Mouse (Mus musculus) liver, adult 2 months (tissue): ENCODE data around the gene Ptprs. TPM values are rescaled to one million over a fixed set of nuclear protein-coding genes. Genes with fewer than 3 reads are reported as not detected.
A peak's percentile ranks its signal among the peaks of the same experiment; 100 is the strongest.

Source experiments
- DNase-seq: peaks from one replicate; pipeline ENCODE4 v3.0.0-alpha.2; 2011; ENCODE audit warnings: low read depth, low spot score; ENCODE audit errors: extremely low read depth
- H3K27ac ChIP-seq: fragments of 200-500 bp; replicated peaks from 2 replicates; pipeline ENCODE4 v1.5.1; 2012; ENCODE audit warnings: low read depth, mild to moderate bottlenecking, control low read depth, inconsistent platforms, low read length; ENCODE audit not compliant: insufficient read depth
- H3K27me3 ChIP-seq: fragments of 200-500 bp; 2 replicates; pipeline ENCODE4 v1.6.1; 2012; ENCODE audit warnings: mild to moderate bottlenecking, moderate library complexity, low read length, inconsistent platforms; ENCODE audit not compliant: control insufficient read depth, insufficient read depth
- H3K36me3 ChIP-seq: fragments of 200-500 bp; 2 replicates; pipeline ENCODE4 v1.6.1; 2012; ENCODE audit warnings: low read length, inconsistent platforms; ENCODE audit not compliant: control insufficient read depth, insufficient read depth
- H3K4me1 ChIP-seq: fragments of 200-500 bp; 2 replicates; pipeline ENCODE4 v1.6.1; 2011; ENCODE audit warnings: low read length; ENCODE audit not compliant: control insufficient read depth, insufficient read depth
- H3K4me3 ChIP-seq: fragments of 200-500 bp; 2 replicates; pipeline ENCODE4 v1.5.1; 2011; ENCODE audit warnings: low read depth, mild to moderate bottlenecking, control low read depth, low read length, moderate library complexity; ENCODE audit not compliant: insufficient read depth
- H3K79me2 ChIP-seq: fragments of 200-500 bp; 2 replicates; pipeline ENCODE4 v1.6.1; 2012; ENCODE audit warnings: inconsistent platforms, mild to moderate bottlenecking, low read length, moderate library complexity; ENCODE audit not compliant: control insufficient read depth, insufficient read depth
- H3K9ac ChIP-seq: fragments of 200-500 bp; 2 replicates; pipeline ENCODE4 v1.6.1; 2012; ENCODE audit warnings: low read depth, mild to moderate bottlenecking, control low read depth, inconsistent platforms, low read length
- CTCF ChIP-seq: fragments of 200-500 bp; IDR thresholded peaks from 2 replicates; pipeline ENCODE4 v1.5.1; 2011; ENCODE audit warnings: low read depth, low read length, control low read depth
- POLR2A ChIP-seq: fragments of 200-500 bp; IDR thresholded peaks from 2 replicates; pipeline ENCODE4 v1.6.1; 2011; ENCODE audit warnings: low read length, control low read depth; ENCODE audit not compliant: insufficient read depth; ENCODE audit errors: extremely low read depth
- WGBS: fragments of 180-500 bp; shearing (Covaris S2); methylation state at CpG from one replicate; pipeline ENCODE4 v1.1.7; 2018; 5-methylcytosine and 5-hydroxymethylcytosine counted together
- polyA plus RNA-seq: library from polyadenylated mRNA; depleted of rRNA; stranded (reverse); fragments of >200 nt; gene quantifications from 2 replicates; pipeline ENCODE4 v1.2.3, GENCODE M21; 2012; rRNA removed
- total RNA-seq: library from RNA; depleted of rRNA; stranded (reverse); fragments of >200 nt; gene quantifications from 2 replicates; pipeline ENCODE4 v1.2.3, GENCODE M21; 2014; rRNA removed

The Ptprs gene
- total RNA-seq, result 4.4 and 6.0 TPM in 2 replicates
- 7.5 and 10.2 TPM in 2 replicates for polyA plus RNA-seq

GRCm38 (mm10) chr17:56476402-56476752, at the start of gene Ptprs:
Gene Ptprs, minus strand, starts transcription at chr17:56476483.
- peak; percentile 43 for DNase-seq
- peaks cover 24% of the 10 kb centered on the region; the same call in 1 of the 2 replicates for H3K27me3 ChIP-seq
- 6% methylated on average over 27 of the region's 27 CpGs for WGBS
- H3K4me3 ChIP-seq, result peak within 1 kb of the TSS; percentile 49
- H3K27ac ChIP-seq, result no peak within 1 kb of the TSS
- no peaks in the 10 kb centered on the region for H3K36me3 ChIP-seq
- TF ChIP-seq POLR2A (no peak), CTCF (no peak)
- no peaks in the 10 kb centered on the region for H3K79me2 ChIP-seq
- H3K4me1 ChIP-seq, result no peaks in the 10 kb centered on the region
- H3K9ac ChIP-seq, result peak within 1 kb of the TSS; percentile 39; the same call in 1 of the 2 replicates

GRCm38 (mm10) chr17:56524943-56525342, 48.7 kb upstream of the Ptprs start:
- TF ChIP-seq CTCF (no peak), POLR2A (no peak)
- DNase-seq, result no peak
- no peak overlapping the region for H3K27ac ChIP-seq
- WGBS, result 44% methylated on average over 4 of the region's 4 CpGs
- H3K27me3 ChIP-seq, result peaks cover 2% of the 10 kb centered on the region; the same call in 1 of the 2 replicates
- H3K4me3 ChIP-seq, result no peak overlapping the region
- no peaks in the 10 kb centered on the region for H3K36me3 ChIP-seq
- no peaks in the 10 kb centered on the region for H3K79me2 ChIP-seq
- no peak overlapping the region for H3K9ac ChIP-seq
- H3K4me1 ChIP-seq, result no peaks in the 10 kb centered on the region

GRCm38 (mm10) chr17:56522744-56523143, 46.5 kb upstream of the Ptprs start:
- WGBS, result 65% methylated on average over 1 of the region's 1 CpGs
- no peaks in the 10 kb centered on the region for H3K4me1 ChIP-seq

GRCm38 (mm10) chr17:56515690-56516410, 39.6 kb upstream of the Ptprs start:
- Histone ChIP-seq H3K27me3 (peaks cover 15% of the 10 kb centered on the region), H3K27ac (no peak overlapping the region), H3K9ac (no peak overlapping the region), H3K4me3 (no peak overlapping the region), H3K79me2 (no peaks in the 10 kb centered on the region), H3K36me3 (no peaks in the 10 kb centered on the region), H3K4me1 (peaks cover 2% of the 10 kb centered on the region; the same call in 1 of the 2 replicates)
- TF ChIP-seq CTCF (no peak), POLR2A (no peak)
- WGBS, result 10% methylated on average over 13 of the region's 13 CpGs
- DNase-seq, result peak; percentile 55

More at GRCm38 (mm10) chr17:56522744-56523143, 46.5 kb upstream of the Ptprs start:
- DNase-seq, result no peak
- no peaks in the 10 kb centered on the region for H3K36me3 ChIP-seq
- no peak for TF ChIP-seq POLR2A
- no peak for TF ChIP-seq CTCF
- H3K4me3 ChIP-seq, result no peak overlapping the region
- peaks cover 2% of the 10 kb centered on the region; the same call in 1 of the 2 replicates for H3K27me3 ChIP-seq
- H3K27ac ChIP-seq, result no peak overlapping the region
- H3K9ac ChIP-seq, result no peak overlapping the region
- H3K79me2 ChIP-seq, result no peaks in the 10 kb centered on the region

- no peak overlapping the region for H3K27ac ChIP-seq
- peaks cover 23% of the 10 kb centered on the region for H3K27me3 ChIP-seq
- no peak for TF ChIP-seq CTCF
- TF ChIP-seq POLR2A, result no peak
These were observed 38.6 kb upstream of the Ptprs start for GRCm38 (mm10) chr17:56514916-56515315.

GRCm38 (mm10) chr17:56514330-56514729, 38.0 kb upstream of the Ptprs start:
- TF ChIP-seq CTCF (no peak), POLR2A (no peak)
- H3K27me3 ChIP-seq, result peaks cover 23% of the 10 kb centered on the region
- no peaks in the 10 kb centered on the region for H3K36me3 ChIP-seq
- H3K4me3 ChIP-seq, result no peak overlapping the region
- no peak overlapping the region for H3K9ac ChIP-seq
- H3K27ac ChIP-seq, result no peak overlapping the region
- no peak for DNase-seq
- H3K4me1 ChIP-seq, result peaks cover 2% of the 10 kb centered on the region; the same call in 1 of the 2 replicates
- no peaks in the 10 kb centered on the region for H3K79me2 ChIP-seq

More at GRCm38 (mm10) chr17:56514916-56515315, 38.6 kb upstream of the Ptprs start:
- H3K36me3 ChIP-seq, result no peaks in the 10 kb centered on the region
- H3K79me2 ChIP-seq, result no peaks in the 10 kb centered on the region
- 61% methylated on average over 12 of the region's 12 CpGs for WGBS
- H3K4me1 ChIP-seq, result peaks cover 2% of the 10 kb centered on the region; the same call in 1 of the 2 replicates
- H3K9ac ChIP-seq, result no peak overlapping the region
- no peak for DNase-seq
- no peak overlapping the region for H3K4me3 ChIP-seq
